Mouse (Mus musculus) embryonic facial prominence, embryonic 10.5 days (tissue): ENCODE results near the gene Elmo1. TPM values are rescaled to one million over a fixed set of nuclear protein-coding genes. Genes with fewer than 3 reads are reported as not detected.

ENCODE experiments used
- DNase-seq: peaks from one replicate; pipeline ENCODE4 v3.0.0-alpha.2; 2017; ENCODE audit warnings: low spot score
- H3K27ac ChIP-seq: fragments of 300-500 bp; sonication (generic); replicated peaks from 2 replicates; pipeline ENCODE4 v1.5.1; 2016; ENCODE audit warnings: mild to moderate bottlenecking
- H3K27me3 ChIP-seq: fragments of 300-500 bp; sonication (generic); replicated peaks from 2 replicates; pipeline ENCODE4 v1.6.1; 2016; ENCODE audit warnings: low read depth, mild to moderate bottlenecking; ENCODE audit not compliant: poor library complexity, severe bottlenecking
- H3K36me3 ChIP-seq: fragments of 300-500 bp; sonication (generic); replicated peaks from 2 replicates; pipeline ENCODE4 v1.6.1; 2016; ENCODE audit warnings: mild to moderate bottlenecking, moderate library complexity
- H3K4me1 ChIP-seq: fragments of 300-500 bp; sonication (generic); 2 replicates; pipeline ENCODE4 v1.6.1; 2016
- H3K4me3 ChIP-seq: fragments of 300-500 bp; sonication (generic); 2 replicates; pipeline ENCODE4 v1.5.1; 2016; ENCODE audit warnings: mild to moderate bottlenecking, moderate library complexity
- H3K9me3 ChIP-seq: fragments of 300-500 bp; sonication (generic); 2 replicates; pipeline ENCODE4 v1.6.1; 2016; ENCODE audit warnings: mild to moderate bottlenecking
- WGBS: fragments of 180-500 bp; shearing (Covaris S2); methylation state at CpG from one replicate; pipeline ENCODE4 v1.1.7; 2016; 5-methylcytosine and 5-hydroxymethylcytosine counted together
- polyA plus RNA-seq: library from polyadenylated mRNA; unstranded; fragments of >200 nt; fragmentation: Nextera tagmentation; extraction: Ambion mirVana; gene quantifications from 2 replicates; pipeline ENCODE4 v1.2.1, GENCODE M21; 2016

Elmo1 gene
- polyA plus RNA-seq, 1 experiment from 2014 or later, result 9.0 TPM

DNA sequence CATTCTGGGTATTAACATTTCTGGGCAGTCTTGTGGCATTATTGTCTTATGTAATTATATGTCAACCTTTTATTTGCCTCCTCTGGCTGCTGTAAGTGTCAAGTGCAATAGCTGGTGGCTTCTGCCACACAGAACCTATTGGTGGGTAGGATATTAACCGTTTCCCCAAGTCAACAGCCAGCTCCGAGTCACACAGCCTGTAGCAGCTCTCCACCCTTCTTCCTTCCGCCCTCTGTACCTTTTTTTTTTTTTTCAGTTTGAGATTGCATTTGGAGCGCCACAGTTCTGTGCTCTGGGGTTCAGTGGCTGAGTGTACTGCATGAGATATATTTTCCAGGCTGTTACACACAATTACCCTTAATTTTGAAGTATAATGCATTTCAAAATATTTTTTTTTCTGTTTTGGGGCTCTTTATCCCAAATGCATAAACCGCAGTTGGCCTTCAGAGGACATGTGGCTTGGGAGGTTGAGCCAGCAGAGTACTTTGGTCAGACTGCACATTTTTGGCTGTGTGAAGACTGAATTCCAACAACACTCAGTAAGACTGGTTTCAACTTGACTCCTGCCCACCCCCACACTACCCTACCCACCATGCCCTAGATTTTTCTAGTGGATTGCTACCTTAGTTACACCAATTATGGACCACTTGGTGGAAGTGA, 7.7 kb downstream of the Elmo1 start:
- H3K27me3 ChIP-seq, result peaks cover 2% of the 10 kb centered on the region; the same call in 1 of the 2 replicates

DNA sequence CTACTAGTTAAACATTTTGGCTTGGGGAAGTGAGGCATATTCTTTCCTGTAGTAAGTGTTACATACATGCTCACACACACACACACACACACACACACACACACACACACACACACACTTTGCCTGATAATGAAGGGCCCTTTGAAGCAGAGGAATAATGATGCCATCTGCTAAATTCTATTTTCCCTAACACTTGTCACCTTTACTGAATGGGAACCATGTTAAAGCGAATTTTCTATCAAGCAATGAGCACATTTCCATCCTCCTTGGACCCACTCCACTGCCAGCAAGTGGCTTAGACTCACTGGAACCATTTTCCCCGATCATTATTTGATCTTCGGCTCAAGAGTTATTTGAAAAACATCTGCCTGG, 8.2 kb downstream of the Elmo1 start:
- no peak overlapping the region for H3K27ac ChIP-seq
- 82% methylated on average over 3 of the region's 3 CpGs for WGBS
- peaks cover 25% of the 10 kb centered on the region for H3K4me1 ChIP-seq
- DNase-seq, result no peak
- H3K27me3 ChIP-seq, result no peaks in the 10 kb centered on the region
- H3K4me3 ChIP-seq, result no peak overlapping the region
- no peaks in the 10 kb centered on the region for H3K36me3 ChIP-seq
- no peaks in the 10 kb centered on the region for H3K9me3 ChIP-seq

More for the DNA sequence above, 7.7 kb downstream of the Elmo1 start:
- no peaks in the 10 kb centered on the region for H3K9me3 ChIP-seq
- H3K4me3 ChIP-seq, result no peak overlapping the region
- peaks cover 25% of the 10 kb centered on the region for H3K4me1 ChIP-seq
- H3K27ac ChIP-seq, result no peak overlapping the region
- H3K36me3 ChIP-seq, result no peaks in the 10 kb centered on the region
- WGBS, result 54% methylated on average over 5 of the region's 5 CpGs
- no peak for DNase-seq

DNA sequence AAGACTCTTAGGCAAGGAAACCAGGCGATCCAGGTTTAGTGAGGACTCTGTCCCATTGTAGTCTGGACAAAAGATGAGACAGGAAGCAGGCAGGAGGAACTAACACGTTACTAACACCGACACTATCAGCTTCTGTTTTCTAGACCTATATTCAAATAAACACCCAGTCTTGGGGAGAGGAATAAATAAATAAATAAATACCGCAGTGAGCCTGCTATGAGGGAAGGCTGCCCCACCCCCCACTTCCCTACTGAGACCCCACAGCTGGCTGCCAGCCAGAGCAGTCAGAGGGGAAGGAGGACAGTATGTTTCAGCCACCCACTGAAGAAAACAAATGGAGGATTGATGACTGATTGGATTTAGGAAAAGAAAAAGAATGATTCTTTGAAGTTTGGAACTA, 9.2 kb downstream of the Elmo1 start:
- no peak overlapping the region for H3K4me3 ChIP-seq
- H3K36me3 ChIP-seq, result no peaks in the 10 kb centered on the region
- H3K9me3 ChIP-seq, result no peaks in the 10 kb centered on the region
- peaks cover 25% of the 10 kb centered on the region for H3K4me1 ChIP-seq
- 9% methylated on average over 4 of the region's 4 CpGs for WGBS
- no peak for DNase-seq
- no peaks in the 10 kb centered on the region for H3K27me3 ChIP-seq
- no peak overlapping the region for H3K27ac ChIP-seq

DNA sequence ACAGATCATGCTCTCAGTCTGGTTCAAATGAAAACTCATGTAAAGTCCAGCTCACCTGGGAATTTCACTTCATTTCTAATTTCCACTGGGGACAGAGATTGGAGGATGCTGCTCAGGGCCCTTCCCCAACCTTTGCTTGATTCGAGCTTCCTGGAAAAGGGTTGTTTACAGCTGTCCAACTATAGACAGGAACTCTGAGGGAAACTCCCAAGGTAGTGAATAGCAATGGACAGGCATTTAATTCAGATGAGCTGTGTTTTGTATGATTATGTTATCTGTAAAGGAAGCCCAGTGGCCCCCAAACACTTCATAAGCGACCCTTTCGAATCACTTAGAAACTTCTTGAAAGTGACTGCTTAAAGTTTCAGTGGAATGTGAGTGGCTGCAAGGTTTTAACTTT, 10.0 kb downstream of the Elmo1 start:
- H3K9me3 ChIP-seq, result no peaks in the 10 kb centered on the region
- H3K27me3 ChIP-seq, result no peaks in the 10 kb centered on the region
- H3K36me3 ChIP-seq, result no peaks in the 10 kb centered on the region
- H3K4me1 ChIP-seq, result peaks cover 25% of the 10 kb centered on the region
- no peak for DNase-seq
- H3K27ac ChIP-seq, result no peak overlapping the region
- H3K4me3 ChIP-seq, result no peak overlapping the region
- 75% methylated on average over 3 of the region's 3 CpGs for WGBS

DNA sequence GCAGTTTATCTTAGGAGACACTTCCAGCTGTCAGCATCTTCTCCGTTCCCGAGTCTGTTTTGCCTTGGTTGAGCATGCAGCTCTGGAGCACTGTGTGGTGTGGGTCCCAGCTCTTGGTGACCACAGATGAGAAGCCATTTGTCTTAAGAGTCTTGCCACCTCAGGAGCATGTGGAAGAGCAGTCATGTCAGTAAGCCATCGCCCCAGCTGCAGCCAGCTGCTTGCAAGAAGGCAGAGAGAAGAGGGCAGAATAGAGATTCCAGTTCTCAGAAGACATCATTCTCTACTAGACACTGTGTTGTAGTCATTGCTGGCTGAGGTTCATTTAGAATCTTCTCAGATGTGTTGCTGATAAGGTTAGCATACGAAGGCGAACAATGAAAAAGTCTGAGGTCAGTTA, 11.3 kb downstream of the Elmo1 start:
- H3K36me3 ChIP-seq, result no peaks in the 10 kb centered on the region
- H3K4me3 ChIP-seq, result no peak overlapping the region
- H3K27me3 ChIP-seq, result no peaks in the 10 kb centered on the region
- no peak for DNase-seq
- H3K9me3 ChIP-seq, result no peaks in the 10 kb centered on the region
- 81% methylated on average over 5 of the region's 5 CpGs for WGBS
- H3K27ac ChIP-seq, result no peak overlapping the region
- H3K4me1 ChIP-seq, result peaks cover 25% of the 10 kb centered on the region

DNA sequence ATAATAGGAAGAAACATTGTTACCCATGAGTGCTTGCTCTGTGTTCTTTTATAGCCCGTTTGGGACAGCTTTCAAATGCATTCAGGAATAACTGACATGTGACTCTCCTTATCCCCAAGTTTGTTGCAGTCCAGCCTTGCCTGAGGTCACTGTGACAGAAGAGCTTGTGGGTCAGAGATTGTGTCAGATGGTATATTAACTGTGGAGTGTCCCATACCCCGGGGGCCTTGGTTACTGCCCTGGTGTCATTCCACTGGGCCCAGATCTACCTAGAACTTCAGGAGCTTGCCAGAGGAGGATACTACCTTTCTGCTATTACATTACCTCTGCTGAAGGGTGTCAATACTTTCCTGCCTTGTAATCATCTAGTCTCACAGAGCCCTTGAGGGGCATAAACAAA, 14.4 kb downstream of the Elmo1 start:
- Histone ChIP-seq H3K4me3 (no peak overlapping the region), H3K4me1 (0 out of 2 replicates have a peak, but pooled peaks cover 4% of the 10 kb centered on the region), H3K36me3 (no peaks in the 10 kb centered on the region), H3K27ac (no peak overlapping the region), H3K27me3 (no peaks in the 10 kb centered on the region), H3K9me3 (no peaks in the 10 kb centered on the region)
- no peak for DNase-seq
- 72% methylated on average over 2 of the region's 2 CpGs for WGBS

DNA sequence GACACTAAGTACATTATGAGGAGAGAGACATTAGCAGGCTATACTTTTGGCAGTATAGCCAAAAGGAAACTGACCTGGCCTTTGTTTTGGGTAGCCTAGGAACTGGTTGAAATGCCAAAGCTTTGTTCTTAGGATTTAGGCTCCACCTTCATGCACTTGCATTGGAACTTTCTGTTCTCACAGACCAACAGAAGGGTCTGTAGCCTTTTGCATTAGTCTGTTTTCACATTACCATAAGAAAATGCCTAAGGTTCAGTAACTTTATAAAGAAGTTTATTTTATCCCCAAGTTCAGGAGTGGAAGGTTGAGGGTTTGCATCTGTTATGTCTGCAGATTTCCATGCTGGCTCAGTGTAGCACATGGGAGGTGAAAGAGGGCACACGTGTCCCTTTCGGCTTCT, 15.6 kb downstream of the Elmo1 start:
- H3K27ac ChIP-seq, result no peak overlapping the region
- H3K36me3 ChIP-seq, result no peaks in the 10 kb centered on the region
- no peak overlapping the region for H3K4me3 ChIP-seq
- H3K4me1 ChIP-seq, result no peaks in the 10 kb centered on the region; the same call in 1 of the 2 replicates
- H3K9me3 ChIP-seq, result no peaks in the 10 kb centered on the region
- H3K27me3 ChIP-seq, result no peaks in the 10 kb centered on the region
- DNase-seq, result no peak
- WGBS, result 91% methylated on average over 2 of the region's 2 CpGs

DNA sequence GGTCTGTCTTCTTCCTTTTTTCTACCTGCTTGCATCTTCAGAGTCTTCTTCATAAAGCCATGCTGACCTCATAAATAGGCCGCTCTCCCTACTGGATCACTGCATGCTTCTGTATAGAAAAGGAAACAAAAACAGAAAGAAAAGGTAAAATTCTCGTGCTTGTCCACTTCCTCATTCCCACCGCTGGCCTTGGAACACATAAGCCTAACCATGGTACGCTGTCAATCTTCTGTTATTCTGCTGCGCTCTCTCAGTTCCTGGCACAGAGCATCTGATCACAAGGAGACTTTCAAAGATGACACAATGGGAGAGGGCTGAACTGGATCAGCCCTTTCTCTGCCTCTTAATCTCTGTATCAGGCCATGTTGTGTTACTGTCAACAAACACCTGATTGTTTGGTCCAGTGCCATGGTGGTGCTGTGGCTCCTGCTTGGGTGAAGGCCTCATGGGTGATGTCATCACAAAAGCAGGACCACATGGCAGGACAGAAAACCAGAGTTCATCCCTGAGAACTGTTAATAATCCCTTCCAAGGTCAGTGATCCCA, 17.6 kb downstream of the Elmo1 start:
- Histone ChIP-seq H3K9me3 (no peaks in the 10 kb centered on the region), H3K36me3 (no peaks in the 10 kb centered on the region), H3K27ac (no peak overlapping the region), H3K4me3 (no peak overlapping the region), H3K4me1 (peaks cover 12% of the 10 kb centered on the region; the same call in 1 of the 2 replicates), H3K27me3 (no peaks in the 10 kb centered on the region)
- no peak for DNase-seq
- WGBS, result 91% methylated on average over 5 of the region's 5 CpGs

DNA sequence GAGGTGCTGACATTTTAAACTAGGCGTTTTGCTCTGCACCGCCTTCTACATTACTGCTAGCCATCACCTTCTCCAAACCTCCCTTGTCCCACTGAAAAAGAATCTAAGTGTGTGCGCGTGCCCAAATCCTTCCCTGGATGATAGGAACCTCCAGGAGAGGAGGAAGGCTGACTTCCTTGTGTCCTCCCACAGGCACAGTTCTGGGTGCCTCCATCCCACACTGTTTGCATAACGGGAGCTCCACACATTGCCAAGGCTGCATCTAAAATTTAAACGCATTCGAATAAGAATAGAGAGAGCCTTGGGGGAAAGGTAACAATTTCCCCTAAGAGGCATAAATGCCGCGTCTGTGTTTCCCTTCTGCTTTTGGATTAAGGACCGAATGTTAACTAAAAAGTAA, 18.6 kb downstream of the Elmo1 start:
- no peak overlapping the region for H3K4me3 ChIP-seq
- 59% methylated on average over 10 of the region's 10 CpGs for WGBS
- H3K27ac ChIP-seq, result no peak overlapping the region
- no peaks in the 10 kb centered on the region for H3K27me3 ChIP-seq
- DNase-seq, result no peak
- H3K36me3 ChIP-seq, result no peaks in the 10 kb centered on the region
- H3K4me1 ChIP-seq, result peaks cover 15% of the 10 kb centered on the region; the same call in 1 of the 2 replicates
- H3K9me3 ChIP-seq, result no peaks in the 10 kb centered on the region

DNA sequence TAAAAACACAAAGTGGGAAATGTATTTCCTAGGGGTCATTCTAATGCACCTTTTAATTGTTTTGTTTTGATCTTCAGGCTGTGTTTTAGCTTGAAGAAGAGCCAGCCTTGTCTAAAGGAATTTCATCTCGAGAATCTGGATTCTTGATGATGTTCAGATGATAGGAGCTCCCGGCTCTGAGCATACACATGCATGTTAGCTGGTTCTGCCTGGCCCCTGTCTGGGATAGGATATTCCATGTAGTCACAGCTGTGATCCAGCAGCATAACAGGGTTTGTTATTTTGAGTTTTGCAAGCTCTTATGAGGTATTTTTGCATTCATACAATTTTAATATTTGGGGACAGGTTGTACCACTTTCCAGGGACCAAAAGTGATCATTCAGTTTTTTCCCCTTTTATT, 19.1 kb downstream of the Elmo1 start:
- peaks cover 15% of the 10 kb centered on the region; the same call in 1 of the 2 replicates for H3K4me1 ChIP-seq
- H3K27ac ChIP-seq, result no peak overlapping the region
- no peak for DNase-seq
- no peaks in the 10 kb centered on the region for H3K36me3 ChIP-seq
- 56% methylated on average over 2 of the region's 2 CpGs for WGBS
- H3K9me3 ChIP-seq, result no peaks in the 10 kb centered on the region
- H3K4me3 ChIP-seq, result no peak overlapping the region
- H3K27me3 ChIP-seq, result no peaks in the 10 kb centered on the region

DNA sequence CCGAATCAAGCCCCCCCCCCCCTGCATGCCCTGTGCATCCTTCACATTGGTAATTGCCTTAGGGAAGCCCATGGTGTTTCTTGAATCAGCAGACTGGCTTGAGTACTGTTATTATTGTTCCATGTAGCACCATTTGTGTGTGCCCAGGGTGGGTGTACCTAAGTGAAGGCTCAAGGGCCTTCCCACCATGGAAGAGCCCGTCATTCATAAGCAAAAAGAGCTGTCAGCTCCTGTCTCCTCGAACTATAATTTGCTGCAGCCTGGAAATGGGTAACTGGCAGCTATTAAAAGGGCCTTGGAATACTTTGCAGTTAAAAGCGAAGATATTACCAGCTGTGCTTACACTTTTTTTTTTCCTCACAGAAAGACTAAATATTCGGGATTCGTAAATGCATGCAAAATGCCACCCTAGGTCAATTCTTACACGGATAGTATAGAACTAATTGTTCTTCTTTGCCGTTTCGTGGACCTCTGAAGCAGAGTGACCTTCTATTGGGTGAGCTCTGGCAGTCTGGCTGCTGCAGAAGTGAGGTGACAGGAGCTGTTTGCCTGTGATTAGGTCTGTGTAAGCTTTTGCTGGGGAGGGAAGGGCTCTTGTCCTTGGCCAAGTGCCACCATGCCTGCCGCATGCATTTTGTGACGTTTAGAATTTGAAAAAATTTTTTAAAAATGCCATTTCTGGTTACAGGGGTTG, 19.7 kb downstream of the Elmo1 start:
- WGBS, result 79% methylated on average over 11 of the region's 11 CpGs
- peaks cover 18% of the 10 kb centered on the region for H3K4me1 ChIP-seq
- H3K4me3 ChIP-seq, result no peak overlapping the region
- H3K36me3 ChIP-seq, result no peaks in the 10 kb centered on the region
- H3K9me3 ChIP-seq, result no peaks in the 10 kb centered on the region
- H3K27me3 ChIP-seq, result no peaks in the 10 kb centered on the region
- DNase-seq, result no peak
- H3K27ac ChIP-seq, result no peak overlapping the region

DNA sequence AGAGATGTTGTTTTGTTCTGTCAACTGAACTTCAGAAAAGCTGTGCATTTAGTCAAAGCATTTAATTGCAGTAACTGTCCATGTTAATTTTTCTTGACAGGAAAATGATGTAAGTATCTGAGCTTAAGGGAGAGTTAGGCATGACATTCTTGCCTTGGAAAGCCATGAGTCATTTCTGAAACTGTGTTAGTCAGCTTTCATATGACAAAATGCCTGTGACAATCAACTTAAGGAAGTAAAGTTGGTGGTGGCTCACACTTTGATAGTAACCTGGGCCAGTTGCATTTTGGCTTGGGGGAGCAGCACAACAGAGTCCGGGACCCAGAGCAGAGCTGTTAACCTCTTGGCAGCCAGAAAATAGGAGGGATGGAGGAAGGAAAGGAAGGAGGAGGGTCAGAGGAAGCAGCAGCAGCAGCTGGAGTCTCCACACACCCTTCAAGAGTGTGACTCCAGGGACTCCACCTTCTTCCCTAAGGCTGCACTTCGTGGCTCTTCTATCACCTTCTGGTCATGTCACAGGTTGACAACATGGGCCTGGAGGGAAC, 20.9 kb downstream of the Elmo1 start:
- Histone ChIP-seq H3K9me3 (no peaks in the 10 kb centered on the region), H3K36me3 (no peaks in the 10 kb centered on the region), H3K27me3 (no peaks in the 10 kb centered on the region), H3K27ac (no peak overlapping the region), H3K4me1 (peaks cover 30% of the 10 kb centered on the region), H3K4me3 (no peak overlapping the region)
- 67% methylated on average over 2 of the region's 2 CpGs for WGBS
- no peak for DNase-seq
